Mouse (Mus musculus) forebrain, embryonic 14.5 days (tissue): Measurements from ENCODE around the gene Tulp4. TPM values are rescaled to one million over a fixed set of nuclear protein-coding genes. Genes with fewer than 3 reads are reported as not detected.

Experiments
- ATAC-seq: fragments of 200-750 bp; cut with Nextera tagmentation; 2 replicates; pipeline ENCODE4 v1.8.0; 2017; ENCODE audit warnings: mild to moderate bottlenecking, moderate library complexity
- DNase-seq: peaks from one replicate; pipeline ENCODE4 v3.0.0-alpha.2; 2015; ENCODE audit warnings: low spot score
- H3K27ac ChIP-seq: fragments of 300-500 bp; sonication (generic); 2 replicates; pipeline ENCODE4 v1.5.1; 2014; ENCODE audit warnings: low read depth, mild to moderate bottlenecking, control low read depth, low read length, moderate library complexity
- H3K27me3 ChIP-seq: fragments of 300-500 bp; sonication (generic); replicated peaks from 2 replicates; pipeline ENCODE4 v1.6.1; 2014; ENCODE audit warnings: low read length, control low read depth, mixed read lengths; ENCODE audit not compliant: control insufficient read depth, insufficient read depth
- H3K36me3 ChIP-seq: fragments of 300-500 bp; sonication (generic); 2 replicates; pipeline ENCODE4 v1.6.1; 2014; ENCODE audit warnings: low read length, control low read depth; ENCODE audit not compliant: control insufficient read depth, insufficient read depth
- H3K4me1 ChIP-seq: fragments of 300-500 bp; sonication (generic); 2 replicates; pipeline ENCODE4 v1.6.1; 2014; ENCODE audit warnings: antibody characterized with exemption, low read length, control low read depth; ENCODE audit not compliant: control insufficient read depth, insufficient read depth
- H3K4me2 ChIP-seq: fragments of 300-500 bp; sonication (generic); 2 replicates; pipeline ENCODE4 v1.6.1; 2014; ENCODE audit warnings: mild to moderate bottlenecking, control low read depth, low read length
- H3K4me3 ChIP-seq: fragments of 300-500 bp; sonication (generic); 2 replicates; pipeline ENCODE4 v1.5.1; 2014; ENCODE audit warnings: low read depth, low read length, control low read depth
- H3K9ac ChIP-seq: fragments of 300-500 bp; sonication (generic); 2 replicates; pipeline ENCODE4 v1.6.1; 2014; ENCODE audit warnings: mild to moderate bottlenecking, low read length, control low read depth, moderate library complexity
- H3K9me3 ChIP-seq: fragments of 300-500 bp; sonication (generic); replicated peaks from 2 replicates; pipeline ENCODE4 v1.6.1; 2016; ENCODE audit warnings: low read length, control low read depth, mixed read lengths; ENCODE audit not compliant: control insufficient read depth
- WGBS: fragments of 180-500 bp; shearing (Covaris S2); extraction: QIAGEN DNeasy Blood & Tissue Kit; methylation state at CpG from one replicate; pipeline ENCODE4 v1.1.7; 2014; 5-methylcytosine and 5-hydroxymethylcytosine counted together
- polyA plus RNA-seq: library from polyadenylated mRNA; unstranded; fragments of >200 nt; fragmentation: Nextera tagmentation; extraction: Ambion mirVana; gene quantifications from 2 replicates; pipeline ENCODE4 v1.2.1, GENCODE M21; 2014

The Tulp4 gene
- polyA plus RNA-seq, 1 experiment from 2014 or later: 133 TPM

GRCm38 (mm10) chr17:6083323-6083890, 22.8 kb upstream of the Tulp4 start:
- Histone ChIP-seq H3K27me3 (no peaks in the 10 kb centered on the region), H3K36me3 (peaks cover 30% of the 10 kb centered on the region), H3K27ac (no peak overlapping the region), H3K9me3 (no peaks in the 10 kb centered on the region), H3K9ac (no peak overlapping the region), H3K4me1 (peaks cover 14% of the 10 kb centered on the region), H3K4me3 (no peak overlapping the region), H3K4me2 (no peak overlapping the region)
- ATAC-seq (no peak), DNase-seq (no peak)
- 86% methylated on average over 5 of the region's 5 CpGs for WGBS

GRCm38 (mm10) chr17:6091604-6092003, 14.6 kb upstream of the Tulp4 start:
- Histone ChIP-seq H3K36me3 (peaks cover 15% of the 10 kb centered on the region; the same call in 1 of the 2 replicates), H3K27me3 (no peaks in the 10 kb centered on the region), H3K27ac (no peak overlapping the region), H3K4me2 (no peak overlapping the region), H3K9ac (no peak overlapping the region), H3K4me1 (no peaks in the 10 kb centered on the region), H3K9me3 (no peaks in the 10 kb centered on the region), H3K4me3 (no peak overlapping the region)
- DNase-seq (no peak), ATAC-seq (no peak)
- 89% methylated on average over 6 of the region's 6 CpGs for WGBS

- no peak for ATAC-seq
- no peaks in the 10 kb centered on the region for H3K9me3 ChIP-seq
- H3K9ac ChIP-seq: no peak overlapping the region
- no peak overlapping the region for H3K27ac ChIP-seq
- no peak overlapping the region for H3K4me2 ChIP-seq
- H3K4me1 ChIP-seq: no peaks in the 10 kb centered on the region
- DNase-seq: peak; percentile 35
- peaks cover 7% of the 10 kb centered on the region; the same call in 1 of the 2 replicates for H3K36me3 ChIP-seq
- no peak overlapping the region for H3K4me3 ChIP-seq
- no peaks in the 10 kb centered on the region for H3K27me3 ChIP-seq
Measured at GRCm38 (mm10) chr17:6095579-6095978, 10.7 kb upstream of the Tulp4 start.

GRCm38 (mm10) chr17:6097884-6098283, 8.4 kb upstream of the Tulp4 start:
- H3K36me3 ChIP-seq: no peaks in the 10 kb centered on the region

GRCm38 (mm10) chr17:6102287-6102686, 4.0 kb upstream of the Tulp4 start:
- 89% methylated on average over 3 of the region's 3 CpGs for WGBS
- no peaks in the 10 kb centered on the region; the same call in 1 of the 2 replicates for H3K4me1 ChIP-seq
- no peak overlapping the region for H3K9ac ChIP-seq

More at GRCm38 (mm10) chr17:6097884-6098283, 8.4 kb upstream of the Tulp4 start:
- Histone ChIP-seq H3K9ac (no peak overlapping the region), H3K27ac (no peak overlapping the region), H3K4me1 (no peaks in the 10 kb centered on the region), H3K27me3 (no peaks in the 10 kb centered on the region), H3K9me3 (no peaks in the 10 kb centered on the region), H3K4me2 (no peak overlapping the region), H3K4me3 (no peak overlapping the region)
- DNase-seq (peak; percentile 80), ATAC-seq (peak; percentile 58; the same call in 1 of the 2 replicates)
- WGBS: 33% methylated on average over 4 of the region's 4 CpGs

GRCm38 (mm10) chr17:6103566-6103965, 2.7 kb upstream of the Tulp4 start:
- Histone ChIP-seq H3K9ac (no peak overlapping the region), H3K27me3 (no peaks in the 10 kb centered on the region), H3K9me3 (no peaks in the 10 kb centered on the region), H3K27ac (no peak overlapping the region), H3K4me3 (no peak overlapping the region), H3K4me1 (peaks cover 5% of the 10 kb centered on the region), H3K4me2 (no peak overlapping the region), H3K36me3 (no peaks in the 10 kb centered on the region)
- ATAC-seq (no peak), DNase-seq (no peak)
- WGBS: 82% methylated on average over 6 of the region's 6 CpGs

More at GRCm38 (mm10) chr17:6102287-6102686, 4.0 kb upstream of the Tulp4 start:
- no peaks in the 10 kb centered on the region for H3K27me3 ChIP-seq
- no peak overlapping the region for H3K27ac ChIP-seq
- no peak overlapping the region for H3K4me3 ChIP-seq
- H3K36me3 ChIP-seq: no peaks in the 10 kb centered on the region
- no peaks in the 10 kb centered on the region for H3K9me3 ChIP-seq
- no peak overlapping the region for H3K4me2 ChIP-seq
- ATAC-seq (no peak), DNase-seq (no peak)

- Histone ChIP-seq H3K27ac (peak overlapping the region; percentile 98), H3K36me3 (0 out of 2 replicates have a peak, but pooled peaks cover 7% of the 10 kb centered on the region), H3K9ac (peak overlapping the region; percentile 99), H3K4me3 (peak overlapping the region; percentile 86), H3K4me1 (peaks cover 16% of the 10 kb centered on the region), H3K4me2 (peak overlapping the region; percentile 87), H3K27me3 (no peaks in the 10 kb centered on the region), H3K9me3 (no peaks in the 10 kb centered on the region)
- peak; percentile 59 for ATAC-seq
- DNase-seq: peak; percentile 74
- WGBS: under 1% methylated on average over 32 of the region's 50 CpGs
Measured at GRCm38 (mm10) chr17:6107015-6107601, 871 bp downstream of the Tulp4 start.

- Histone ChIP-seq H3K4me3 (peak overlapping the region; percentile 86), H3K36me3 (0 out of 2 replicates have a peak, but pooled peaks cover 7% of the 10 kb centered on the region), H3K9me3 (no peaks in the 10 kb centered on the region), H3K9ac (peak overlapping the region; percentile 99), H3K27ac (no peak overlapping the region), H3K4me1 (peaks cover 16% of the 10 kb centered on the region), H3K4me2 (peak overlapping the region; percentile 87), H3K27me3 (no peaks in the 10 kb centered on the region)
- WGBS: 54% methylated on average over 7 of the region's 7 CpGs
- no peak for DNase-seq
- no peak for ATAC-seq
Measured at GRCm38 (mm10) chr17:6108175-6108574, 1.9 kb downstream of the Tulp4 start.

- H3K4me1 ChIP-seq: peaks cover 16% of the 10 kb centered on the region
- no peak overlapping the region for H3K4me2 ChIP-seq
- no peaks in the 10 kb centered on the region for H3K9me3 ChIP-seq
- DNase-seq (peak; percentile 22), ATAC-seq (no peak)
- no peak overlapping the region for H3K9ac ChIP-seq
- 0 out of 2 replicates have a peak, but pooled peaks cover 14% of the 10 kb centered on the region for H3K36me3 ChIP-seq
- H3K4me3 ChIP-seq: no peak overlapping the region
- no peak overlapping the region for H3K27ac ChIP-seq
- WGBS: 83% methylated on average over 3 of the region's 3 CpGs
- no peaks in the 10 kb centered on the region for H3K27me3 ChIP-seq
Measured at GRCm38 (mm10) chr17:6110956-6111355, 4.7 kb downstream of the Tulp4 start.
